Mouse (Mus musculus) kidney, postnatal 4 days (tissue): ENCODE results near the gene Gm7792.
"Not testable (repeated sequence)": the region's sequence is repeated elsewhere in the genome, so short reads cannot be mapped to it uniquely, and the experiment has no call there.

Source experiments
- DNase-seq, 2 experiments: peaks; one replicate each; pipeline ENCODE4 v3.0.0; 2021; ENCODE audit warnings: mixed read lengths in 2 of 2

Gene Gm7792

DNA sequence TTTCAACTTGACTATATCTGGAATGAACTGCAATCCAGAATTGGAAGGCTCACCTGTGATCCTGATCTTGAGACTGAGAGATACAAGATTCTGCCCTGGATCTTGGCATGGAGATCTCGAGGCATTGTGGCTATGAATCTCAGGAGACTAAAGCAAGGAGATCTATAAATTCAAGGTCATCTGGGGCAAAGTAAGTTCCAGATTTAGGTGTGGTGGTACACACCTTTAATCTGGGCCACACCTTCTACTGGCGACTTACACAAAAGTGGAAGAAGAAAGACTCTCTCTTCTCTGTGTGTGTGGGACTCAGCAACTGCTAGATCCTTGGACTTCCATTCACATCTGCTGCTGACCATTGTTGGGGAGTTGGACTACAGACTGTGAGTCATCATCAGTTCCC, at the start of gene Gm7792:
Gene Gm7792, plus strand, starts transcription at position 301 of the 400 bp plus-strand sequence.
- not testable (repeated sequence) for DNase-seq
